Mouse (Mus musculus) MEL (cell line): ENCODE data around the gene Nek9. TPM values are rescaled to one million over a fixed set of nuclear protein-coding genes. Genes with fewer than 3 reads are reported as not detected.

Source experiments
- DNase-seq: peaks from one replicate; pipeline ENCODE4 v3.0.0; 2011; ENCODE audit warnings: low read depth, low spot score
- H3K27ac ChIP-seq: 2 replicates; pipeline ENCODE4 v1.5.1; 2012; ENCODE audit warnings: low read depth, mild to moderate bottlenecking, control low read depth, low read length, moderate library complexity; ENCODE audit not compliant: control insufficient read depth
- H3K27me3 ChIP-seq, 2 experiments: fragments of 150-350 bp in 1 of 2; sonication (generic) in 1 of 2; 2 replicates each; pipeline ENCODE4 v1.6.1; 2012; ENCODE audit warnings: low read length in 2 of 2, mild to moderate bottlenecking in 2 of 2, improper control_type of control experiment in 1 of 2, moderate library complexity in 1 of 2; ENCODE audit not compliant: insufficient read depth in 2 of 2, control insufficient read depth in 1 of 2
- H3K36me3 ChIP-seq, 2 experiments: 2 replicates each; pipeline ENCODE4 v1.6.1; 2012 to 2014; ENCODE audit warnings: low read length in 2 of 2, improper control_type of control experiment in 1 of 2, inconsistent platforms in 1 of 2, mild to moderate bottlenecking in 1 of 2; ENCODE audit not compliant: insufficient read depth in 2 of 2, control insufficient read depth in 1 of 2
- H3K4me1 ChIP-seq, 2 experiments: fragments of 150-350 bp in 1 of 2; sonication (generic) in 1 of 2; 2 replicates each; pipeline ENCODE4 v1.6.1; 2012; ENCODE audit warnings: low read length in 2 of 2, improper control_type of control experiment in 1 of 2, mild to moderate bottlenecking in 1 of 2; ENCODE audit not compliant: insufficient read depth in 2 of 2, control insufficient read depth in 1 of 2
- H3K4me3 ChIP-seq, 2 experiments: fragments of 150-350 bp in 1 of 2; sonication (generic) in 1 of 2; 2 replicates each; pipeline ENCODE4 v1.5.1; 2012; ENCODE audit warnings: low read depth in 2 of 2, low read length in 2 of 2, mild to moderate bottlenecking in 2 of 2, moderate library complexity in 2 of 2, control low read depth in 1 of 2, improper control_type of control experiment in 1 of 2; ENCODE audit not compliant: control insufficient read depth in 1 of 2, insufficient read depth in 1 of 2
- H3K79me2 ChIP-seq: 2 replicates; pipeline ENCODE4 v1.6.1; 2012; ENCODE audit warnings: mild to moderate bottlenecking, low read length, moderate library complexity; ENCODE audit not compliant: control insufficient read depth, poor library complexity, insufficient read depth
- H3K9ac ChIP-seq: 2 replicates; pipeline ENCODE4 v1.6.1; 2012; ENCODE audit warnings: low read depth, mild to moderate bottlenecking, control low read depth, low read length, moderate library complexity; ENCODE audit not compliant: control insufficient read depth, poor library complexity, severe bottlenecking
- H3K9me3 ChIP-seq: fragments of 150-350 bp; sonication (generic); replicated peaks from 2 replicates; pipeline ENCODE4 v1.6.1; 2012; ENCODE audit warnings: mild to moderate bottlenecking, low read length, improper control_type of control experiment, moderate library complexity; ENCODE audit not compliant: insufficient read depth
- BHLHE40 ChIP-seq: IDR thresholded peaks from 2 replicates; pipeline ENCODE4 v1.6.1; 2012; ENCODE audit warnings: low read depth, mild to moderate bottlenecking, inconsistent platforms, low read length, improper control_type of control experiment, borderline replicate concordance
- CHD1 ChIP-seq: IDR thresholded peaks from 2 replicates; pipeline ENCODE4 v1.6.1; 2012; ENCODE audit warnings: low read depth, mild to moderate bottlenecking, inconsistent platforms, low read length, improper control_type of control experiment
- CTCF ChIP-seq, 3 experiments: IDR thresholded peaks in 2 of 3; conservative IDR thresholded peaks in 1 of 3; 2 replicates each; pipeline ENCODE4 v1.5.1; 2011 to 2012; ENCODE audit warnings: low read length in 3 of 3, low read depth in 2 of 3, mild to moderate bottlenecking in 2 of 3, improper control_type of control experiment in 1 of 3, inconsistent platforms in 1 of 3, mixed read lengths in 1 of 3, moderate library complexity in 1 of 3; ENCODE audit not compliant: control insufficient read depth in 1 of 3, insufficient read depth in 1 of 3, poor library complexity in 1 of 3, severe bottlenecking in 1 of 3
- ELF1 ChIP-seq: IDR thresholded peaks from 2 replicates; pipeline ENCODE4 v1.6.1; 2014; ENCODE audit warnings: low read depth, mild to moderate bottlenecking, inconsistent platforms, low read length, improper control_type of control experiment, moderate library complexity
- JUND ChIP-seq: IDR thresholded peaks from 2 replicates; pipeline ENCODE4 v1.6.1; 2011; ENCODE audit warnings: low read depth, mild to moderate bottlenecking, improper control_type of control experiment, low read length
- MAFK ChIP-seq: IDR thresholded peaks from 2 replicates; pipeline ENCODE4 v1.6.1; 2011; ENCODE audit warnings: low read depth, mild to moderate bottlenecking, low read length, improper control_type of control experiment, borderline replicate concordance
- MAX ChIP-seq: IDR thresholded peaks from 2 replicates; pipeline ENCODE4 v1.6.1; 2011; ENCODE audit warnings: low read length, improper control_type of control experiment
- MYB ChIP-seq: IDR thresholded peaks from 2 replicates; pipeline ENCODE4 v1.6.1; 2011; ENCODE audit warnings: mild to moderate bottlenecking, low read depth, low read length, improper control_type of control experiment
- NELFE ChIP-seq: IDR thresholded peaks from 2 replicates; pipeline ENCODE4 v1.6.1; 2011; ENCODE audit warnings: low read depth, low read length, improper control_type of control experiment
- NRF1 ChIP-seq: IDR thresholded peaks from 2 replicates; pipeline ENCODE4 v1.6.1; 2014; ENCODE audit warnings: low read depth, mild to moderate bottlenecking, inconsistent platforms, low read length, improper control_type of control experiment, moderate library complexity; ENCODE audit not compliant: poor library complexity, insufficient read depth, severe bottlenecking
- RAD21 ChIP-seq: IDR thresholded peaks from 2 replicates; pipeline ENCODE4 v1.6.1; 2011; ENCODE audit warnings: mild to moderate bottlenecking, low read depth, low read length, improper control_type of control experiment
- SMC3 ChIP-seq: IDR thresholded peaks from 2 replicates; pipeline ENCODE4 v1.6.1; 2011; ENCODE audit warnings: low read depth, low read length, improper control_type of control experiment
- TCF12 ChIP-seq: IDR thresholded peaks from 2 replicates; pipeline ENCODE4 v1.6.1; 2014; ENCODE audit warnings: low read depth, mild to moderate bottlenecking, inconsistent platforms, low read length, improper control_type of control experiment, moderate library complexity
- USF1 ChIP-seq: IDR thresholded peaks from 2 replicates; pipeline ENCODE4 v1.6.1; 2014; ENCODE audit warnings: low read depth, mild to moderate bottlenecking, inconsistent platforms, low read length, improper control_type of control experiment, moderate library complexity
- ZC3H11A ChIP-seq: IDR thresholded peaks from 2 replicates; pipeline ENCODE4 v1.6.1; 2012; ENCODE audit warnings: low read depth, mild to moderate bottlenecking, inconsistent platforms, low read length, improper control_type of control experiment
- ZMIZ1 ChIP-seq: IDR thresholded peaks from 2 replicates; pipeline ENCODE4 v1.6.1; 2012; ENCODE audit warnings: low read depth, mild to moderate bottlenecking, inconsistent platforms, low read length, improper control_type of control experiment, moderate library complexity
- polyA plus RNA-seq, 2 experiments: library from polyadenylated mRNA; stranded (reverse) in 1 of 2; unstranded in 1 of 2; fragments of >175 nt in 1 of 2; fragments of >200 nt in 1 of 2; gene quantifications; 2 replicates each; pipeline versions ENCODE4 v1.2.1 to v1.2.4; 2012; ENCODE audit warnings: low replicate concordance in 2 of 2, low read depth in 1 of 2; ENCODE audit not compliant: insufficient read length in 2 of 2, insufficient read depth in 1 of 2, missing spikeins in 1 of 2
- total RNA-seq: library from RNA; depleted of rRNA; stranded (reverse); fragments of 300-350 nt; gene quantifications from 2 replicates; pipeline ENCODE4 v1.2.3, GENCODE M21; 2012

Nek9 gene
- total and polyA plus RNA-seq, 3 experiments, result 23.4 to 32.2 TPM; not detected in 1

- H3K36me3 ChIP-seq, result peaks cover 0 to 9% of the 10 kb centered on the region in 2 experiments; a peak in 2 of 4 replicates
- no peaks in the 10 kb centered on the region for H3K79me2 ChIP-seq
- DNase-seq, result no peak
- no peaks in the 10 kb centered on the region for H3K9me3 ChIP-seq
- TF ChIP-seq MAFK, result no peak
- TF ChIP-seq BHLHE40, result peak; percentile 56; the same call in 1 of the 2 replicates
- peak; percentile 70; the same call in 1 of the 2 replicates for TF ChIP-seq USF1
- no peak for TF ChIP-seq TCF12
- no peak for TF ChIP-seq ELF1
- TF ChIP-seq CHD1, result no peak
- TF ChIP-seq ZMIZ1, result no peak
- TF ChIP-seq SMC3, result no peak
- TF ChIP-seq NELFE, result no peak
- TF ChIP-seq MYB, result no peak
- H3K9ac ChIP-seq, result no peak within 1 kb of the TSS
- H3K27me3 ChIP-seq, result no peaks in the 10 kb centered on the region; a peak in 1 of 4 replicates
- peaks cover 8 to 10% of the 10 kb centered on the region in 2 experiments for H3K4me1 ChIP-seq
- no peak within 1 kb of the TSS for H3K27ac ChIP-seq
- H3K4me3 ChIP-seq, result no peak within 1 kb of the TSS
Measured at GRCm38 (mm10) chr12:85287809-85288485, 51.2 kb downstream of the Nek9 start, which contains the start of gene Acyp1. TSS of gene Acyp1 (minus strand) at chr12:85288438.

GRCm38 (mm10) chr12:85286941-85287340 lies 52.2 kb downstream of the Nek9 start:
- Histone ChIP-seq H3K36me3 (peaks cover 0 to 5% of the 10 kb centered on the region in 2 experiments; a peak in 2 of 4 replicates), H3K9me3 (no peaks in the 10 kb centered on the region), H3K4me3 (no peak overlapping the region), H3K9ac (no peak overlapping the region), H3K4me1 (peaks cover 7 to 9% of the 10 kb centered on the region in 2 experiments), H3K27me3 (no peaks in the 10 kb centered on the region; a peak in 1 of 4 replicates), H3K79me2 (no peaks in the 10 kb centered on the region), H3K27ac (no peak overlapping the region)
- TF ChIP-seq MAX (no peak), RAD21 (peak; percentile 79), ZC3H11A (peak; percentile 70), CTCF (IDR thresholded peaks at IDR 0.05 in 2 of 3, conservative IDR thresholded peaks at IDR 0.05 in 1 of 3; ENCODE audit: control insufficient read depth in 1 of 3, insufficient read depth in 1 of 3, low read depth in 2 of 3, low read length in 3 of 3, poor library complexity in 1 of 3, severe bottlenecking in 1 of 3) (peak; percentile 59 to 79 (median 62)), NRF1 (0 out of 2 replicates have a peak, but pooled peaks have one; percentile 3), JUND (no peak), SMC3 (peak; percentile 85)
- peak; percentile 66 for DNase-seq
